8 mouse cellular contexts compared by ENCODE assay signal in genomic region chr19:44835931-44836861, GRCm38 (mm10).
DNase-seq lines count a peak whose midpoint lies in the region; ATAC-seq and TF ChIP-seq lines count a peak whose summit lies in the region.

No protein-coding gene starts in this region.

- peak overlapping the region; percentile 48 for H3K9ac ChIP-seq in hindbrain, postnatal 0 days (replicated peaks; ENCODE audit: low read length)
- H3K9ac ChIP-seq in midbrain, embryonic 15.5 days, result peak overlapping the region; percentile 26

- peak overlapping the region; percentile 66 for H3K4me2 ChIP-seq in hindbrain, postnatal 0 days (ENCODE audit: low read depth, low read length)
- peak overlapping the region; percentile 69 for H3K4me2 ChIP-seq in midbrain, embryonic 15.5 days

- H3K9me3 ChIP-seq in hindbrain, postnatal 0 days (ENCODE audit: low read length), result no peaks in the 10 kb centered on the region
- no peaks in the 10 kb centered on the region for H3K9me3 ChIP-seq in midbrain, embryonic 15.5 days

- H3K4me1 ChIP-seq in hindbrain, postnatal 0 days (ENCODE audit: insufficient read depth, low read length), result peaks cover 12% of the 10 kb centered on the region
- peaks cover 24% of the 10 kb centered on the region for H3K4me1 ChIP-seq in midbrain, embryonic 15.5 days

- DNase-seq in adrenal gland, postnatal 14 days, result peak; percentile 9
- DNase-seq in adrenal gland, adult 2 months, result no peak
- DNase-seq in right cerebral cortex, postnatal 4 days, result peak; percentile 17
- DNase-seq in right cerebral cortex, postnatal 10 days (ENCODE audit: low spot score in 2 of 2), result no peak
- peak; percentile 44 for DNase-seq in hindbrain, postnatal 0 days (ENCODE audit: low spot score)
- no peak for DNase-seq in c-Kit-positive CD71-positive TER-119-positive erythroid progenitor cells, embryonic 14.5 days (ENCODE audit: low spot score)
- DNase-seq in gastrocnemius, adult 8-10 months (ENCODE audit: low spot score in 2 of 2), result no peak

- H3K36me3 ChIP-seq in hindbrain, postnatal 0 days (ENCODE audit: insufficient read depth, low read length), result no peaks in the 10 kb centered on the region
- no peaks in the 10 kb centered on the region for H3K36me3 ChIP-seq in midbrain, embryonic 15.5 days (replicated peaks)

- TF ChIP-seq CTCF in hindbrain, postnatal 0 days (IDR thresholded peaks at IDR 0.05; ENCODE audit: low read depth), result no peak

- peaks cover 56% of the 10 kb centered on the region for H3K27me3 ChIP-seq in hindbrain, postnatal 0 days (ENCODE audit: insufficient read depth, low read length)
- peaks cover 84% of the 10 kb centered on the region for H3K27me3 ChIP-seq in midbrain, embryonic 15.5 days (replicated peaks)

- WGBS in hindbrain, postnatal 0 days, result under 1% methylated on average over 69 of the region's 71 CpGs
- WGBS in midbrain, embryonic 15.5 days, result under 1% methylated on average over 62 of the region's 71 CpGs

- ATAC-seq in hindbrain, postnatal 0 days, result peak; percentile 16; the same call in 1 of the 2 replicates
- ATAC-seq in midbrain, embryonic 15.5 days (replicated peaks), result peak; percentile 53; the same call in 1 of the 2 replicates

- H3K4me3 ChIP-seq in hindbrain, postnatal 0 days (ENCODE audit: low read length), result peak overlapping the region; percentile 42
- peak overlapping the region; percentile 42 for H3K4me3 ChIP-seq in midbrain, embryonic 15.5 days

- H3K27ac ChIP-seq in hindbrain, postnatal 0 days, result 0 out of 2 replicates have a peak overlapping the region, but pooled peaks have one; percentile 5
- no peak overlapping the region for H3K27ac ChIP-seq in midbrain, embryonic 15.5 days

Comparison
In these comparisons a context has a peak if more than half of its experiments do, and no peak if none do; other contexts are left out.
1. DNase-seq: peak in adrenal gland, postnatal 14 days (single experiment), right cerebral cortex, postnatal 4 days (single experiment) and hindbrain, postnatal 0 days (single experiment); none in adrenal gland, adult 2 months (single experiment), right cerebral cortex, postnatal 10 days (0 of 2), c-Kit-positive CD71-positive TER-119-positive erythroid progenitor cells, embryonic 14.5 days (single experiment) and gastrocnemius, adult 8-10 months (0 of 2).